Mouse (Mus musculus) CH12.LX (cell line): Measurements from ENCODE around the gene Id4. TPM values are rescaled to one million over a fixed set of nuclear protein-coding genes. Genes with fewer than 3 reads are reported as not detected.

ENCODE experiments used
- DNase-seq: peaks from one replicate; pipeline ENCODE4 v3.0.0-alpha.2; 2013; ENCODE audit errors: extremely low read depth
- H3K27ac ChIP-seq: 2 replicates; pipeline ENCODE4 v1.5.1; 2012; ENCODE audit warnings: low read depth, mild to moderate bottlenecking, control low read depth, moderate library complexity; ENCODE audit not compliant: insufficient read depth
- H3K27me3 ChIP-seq: replicated peaks from 2 replicates; pipeline ENCODE3; 2012; ENCODE audit warnings: inconsistent platforms
- H3K36me3 ChIP-seq, 2 experiments: replicated peaks in 1 of 2; 2 replicates each; pipeline versions ENCODE3 to v1.6.1; 2012; ENCODE audit warnings: inconsistent platforms in 1 of 2, low read length in 1 of 2, mild to moderate bottlenecking in 1 of 2, mixed read lengths in 1 of 2, moderate library complexity in 1 of 2; ENCODE audit not compliant: control insufficient read depth in 1 of 2, insufficient read depth in 1 of 2
- H3K4me1 ChIP-seq, 2 experiments: 2 replicates each; pipeline ENCODE4 v1.6.1; 2012; ENCODE audit warnings: inconsistent platforms in 1 of 2, moderate library complexity in 1 of 2; ENCODE audit not compliant: insufficient read depth in 2 of 2, control insufficient read depth in 1 of 2
- H3K4me2 ChIP-seq: 2 replicates; pipeline ENCODE4 v1.6.1; 2012; ENCODE audit warnings: low read depth, mild to moderate bottlenecking, control low read depth; ENCODE audit not compliant: poor library complexity, insufficient read depth, severe bottlenecking
- H3K4me3 ChIP-seq, 3 experiments: fragments of 150-350 bp in 1 of 3; sonication (generic) in 1 of 3; replicated peaks in 1 of 3; 2 replicates each; pipeline versions ENCODE3 to v1.5.1; 2011 to 2012; ENCODE audit warnings: low read depth in 2 of 3, low read length in 2 of 3, mild to moderate bottlenecking in 2 of 3, moderate library complexity in 2 of 3, control low read depth in 1 of 3, improper control_type of control experiment in 1 of 3, inconsistent platforms in 1 of 3, mixed read lengths in 1 of 3; ENCODE audit not compliant: poor library complexity in 1 of 3
- H3K79me2 ChIP-seq: replicated peaks from 2 replicates; pipeline ENCODE4 v1.6.1; 2012; ENCODE audit warnings: mild to moderate bottlenecking, moderate library complexity; ENCODE audit not compliant: control insufficient read depth, poor library complexity, insufficient read depth, severe bottlenecking; ENCODE audit errors: extremely low read depth
- H3K9ac ChIP-seq: 2 replicates; pipeline ENCODE4 v1.6.1; 2012; ENCODE audit warnings: low read depth, mild to moderate bottlenecking, control low read depth, moderate library complexity; ENCODE audit not compliant: insufficient read depth
- H3K9me3 ChIP-seq: replicated peaks from 2 replicates; pipeline ENCODE3; 2012; ENCODE audit warnings: low read length, inconsistent platforms, mixed read lengths
- BHLHE40 ChIP-seq: IDR thresholded peaks from 2 replicates; pipeline ENCODE4 v1.6.1; 2011; ENCODE audit warnings: mild to moderate bottlenecking, low read depth, low read length, improper control_type of control experiment
- CHD1 ChIP-seq: IDR thresholded peaks from 2 replicates; pipeline ENCODE4 v1.6.1; 2012; ENCODE audit warnings: low read depth, low read length, improper control_type of control experiment, inconsistent platforms
- GABPA ChIP-seq: IDR thresholded peaks from 2 replicates; pipeline ENCODE4 v1.6.1; 2012; ENCODE audit warnings: low read depth, low read length, improper control_type of control experiment, inconsistent platforms; ENCODE audit not compliant: insufficient replicate concordance
- JUN ChIP-seq: IDR thresholded peaks from 2 replicates; pipeline ENCODE4 v1.6.1; 2011; ENCODE audit warnings: low read depth, mild to moderate bottlenecking, low read length, improper control_type of control experiment, moderate library complexity; ENCODE audit not compliant: insufficient read depth
- JUND ChIP-seq: conservative IDR thresholded peaks from 2 replicates; pipeline ENCODE4 v1.6.1; 2011; ENCODE audit warnings: low read depth, low read length, improper control_type of control experiment
- MAFK ChIP-seq: IDR thresholded peaks from 2 replicates; pipeline ENCODE4 v1.6.1; 2011; ENCODE audit warnings: low read length, improper control_type of control experiment; ENCODE audit not compliant: insufficient replicate concordance
- MEF2A ChIP-seq: IDR thresholded peaks from 2 replicates; pipeline ENCODE4 v1.6.1; 2014; ENCODE audit warnings: low read depth, mild to moderate bottlenecking, inconsistent platforms, low read length, improper control_type of control experiment, borderline replicate concordance
- MXI1 ChIP-seq: IDR thresholded peaks from 2 replicates; pipeline ENCODE4 v1.6.1; 2011; ENCODE audit warnings: mild to moderate bottlenecking, low read depth, low read length, improper control_type of control experiment
- MYC ChIP-seq: IDR thresholded peaks from 2 replicates; pipeline ENCODE4 v1.6.1; 2011; ENCODE audit warnings: low read depth, mild to moderate bottlenecking, improper control_type of control experiment, low read length
- NELFE ChIP-seq: IDR thresholded peaks from 2 replicates; pipeline ENCODE4 v1.6.1; 2011; ENCODE audit warnings: low read depth, low read length, improper control_type of control experiment
- NRF1 ChIP-seq: IDR thresholded peaks from 2 replicates; pipeline ENCODE4 v1.6.1; 2014; ENCODE audit warnings: low read depth, mild to moderate bottlenecking, inconsistent platforms, low read length, improper control_type of control experiment, moderate library complexity
- PAX5 ChIP-seq: IDR thresholded peaks from 2 replicates; pipeline ENCODE4 v1.6.1; 2012; ENCODE audit warnings: low read length, inconsistent platforms, mixed read lengths
- POLR2A ChIP-seq: IDR thresholded peaks from 2 replicates; pipeline ENCODE4 v1.6.1; 2011; ENCODE audit warnings: low read depth, mild to moderate bottlenecking, improper control_type of control experiment, low read length
- POLR2AphosphoS2 ChIP-seq: IDR thresholded peaks from 2 replicates; pipeline ENCODE4 v1.6.1; 2011; ENCODE audit warnings: low read depth, low read length, improper control_type of control experiment
- RAD21 ChIP-seq: IDR thresholded peaks from 2 replicates; pipeline ENCODE4 v1.6.1; 2011; ENCODE audit warnings: low read depth, mild to moderate bottlenecking, low read length, improper control_type of control experiment, moderate library complexity
- SIN3A ChIP-seq: IDR thresholded peaks from 2 replicates; pipeline ENCODE4 v1.6.1; 2012; ENCODE audit warnings: low read length, improper control_type of control experiment, inconsistent platforms
- USF1 ChIP-seq: IDR thresholded peaks from 2 replicates; pipeline ENCODE4 v1.6.1; 2014; ENCODE audit warnings: low read depth, mild to moderate bottlenecking, inconsistent platforms, low read length, improper control_type of control experiment
- USF2 ChIP-seq: conservative IDR thresholded peaks from 2 replicates; pipeline ENCODE4 v1.6.1; 2011; ENCODE audit warnings: low read depth, low read length, improper control_type of control experiment
- ZC3H11A ChIP-seq: IDR thresholded peaks from 2 replicates; pipeline ENCODE4 v1.6.1; 2012; ENCODE audit warnings: low read depth, mild to moderate bottlenecking, inconsistent platforms, low read length, improper control_type of control experiment
- ZMIZ1 ChIP-seq: IDR thresholded peaks from 2 replicates; pipeline ENCODE4 v1.6.1; 2012; ENCODE audit warnings: low read depth, mild to moderate bottlenecking, inconsistent platforms, low read length, improper control_type of control experiment
- ZNF384 ChIP-seq: IDR thresholded peaks from 2 replicates; pipeline ENCODE4 v1.6.1; 2012; ENCODE audit warnings: low read depth, low read length, improper control_type of control experiment, inconsistent platforms
- dilution Hi-C: fragments of 300-500 bp; cut with MboI; formaldehyde crosslinking; loops from 2 replicates; pipeline ENCODE4 v1.14.3; 2020; ENCODE audit warnings: low sequenced_read_pairs; ENCODE audit not compliant: extremely low pct_unique_long_range_greater_than_20kb, extremely low pct_ligation_motif_present
- in situ Hi-C: fragments of 300-500 bp; cut with MboI; formaldehyde crosslinking; loops from 3 replicates; pipeline ENCODE4 v1.14.3; 2019; ENCODE audit warnings: low sequenced_read_pairs, low pct_ligation_motif_present, low pct_unique_long_range_greater_than_20kb, mixed read lengths
- polyA plus RNA-seq: library from polyadenylated mRNA; unstranded; fragments of >175 nt; gene quantifications from 2 replicates; pipeline ENCODE4 v1.2.1, GENCODE M21; 2012; ENCODE audit warnings: low read depth; ENCODE audit not compliant: insufficient read length
- total RNA-seq, 2 experiments: library from RNA; depleted of rRNA; stranded (reverse); fragments of 300-350 nt in 1 of 2; fragments of >200 nt in 1 of 2; gene quantifications; 2 replicates each; pipeline ENCODE4 v1.2.3; 2012 to 2014

Gene Id4
- total RNA-seq (2012; rRNA removed) (not detected in 2 replicates), total RNA-seq (2014; rRNA removed) (not detected in 2 replicates), polyA plus RNA-seq (not detected in 2 replicates)

GRCm38 (mm10) chr13:48260690-48261278 is at the start of gene Id4:
Gene Id4 (plus strand): TSS chr13:48261228.
- Histone ChIP-seq H3K4me2 (no peak within 1 kb of the TSS), H3K79me2 (no peaks in the 10 kb centered on the region), H3K4me3 (no peak within 1 kb of the TSS), H3K27me3 (no peaks in the 10 kb centered on the region), H3K36me3 (no peaks in the 10 kb centered on the region), H3K9me3 (peaks cover 51% of the 10 kb centered on the region), H3K27ac (no peak within 1 kb of the TSS), H3K9ac (no peak within 1 kb of the TSS), H3K4me1 (no peaks in the 10 kb centered on the region)
- DNase-seq: no peak
- TF ChIP-seq JUN (no peak), JUND (no peak), MYC (no peak)
- dilution Hi-C loops: no loop called here
- in situ Hi-C loops: no loop called here

DNA sequence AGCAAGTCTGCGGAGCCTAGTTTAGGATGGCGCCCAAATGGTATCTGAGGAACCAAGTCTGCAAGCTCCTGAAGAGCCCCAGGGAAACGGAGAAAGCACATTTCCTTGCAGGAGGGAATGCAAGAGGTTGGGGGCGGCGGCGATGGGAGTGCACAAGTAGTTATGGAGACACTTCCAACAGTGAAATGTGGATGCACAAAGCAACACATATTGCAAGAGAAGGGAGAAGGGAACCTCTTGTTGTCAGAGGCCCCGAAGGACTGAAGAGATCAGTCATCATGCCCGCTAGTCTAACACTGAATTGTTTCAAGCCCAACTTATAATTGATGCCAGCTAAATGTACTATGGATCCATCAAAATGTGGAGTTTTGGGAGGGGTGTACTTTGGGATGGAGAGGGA is 33.9 kb upstream of the Id4 start:
- Histone ChIP-seq H3K4me2 (no peak overlapping the region), H3K4me1 (no peaks in the 10 kb centered on the region), H3K27me3 (no peaks in the 10 kb centered on the region), H3K4me3 (no peak overlapping the region), H3K79me2 (no peaks in the 10 kb centered on the region), H3K36me3 (no peaks in the 10 kb centered on the region), H3K9me3 (peaks cover 55% of the 10 kb centered on the region), H3K27ac (no peak overlapping the region), H3K9ac (no peak overlapping the region)
- dilution Hi-C loops: no loop called here
- TF ChIP-seq MAFK (no peak), POLR2A (no peak), SIN3A (no peak), USF1 (no peak), ZMIZ1 (no peak), ZNF384 (no peak), MEF2A (no peak), GABPA (no peak), BHLHE40 (no peak), USF2 (no peak), JUND (no peak), ZC3H11A (no peak), MYC (no peak), NELFE (no peak), MXI1 (no peak), RAD21 (no peak), CHD1 (no peak), NRF1 (no peak), POLR2AphosphoS2 (no peak), PAX5 (no peak)
- in situ Hi-C loops: no loop called here
- DNase-seq: no peak
